Mouse (Mus musculus) E14TG2a.4 (cell line): ENCODE results near the gene 1110032A03Rik.

Experiments
- H3K27me3 ChIP-seq: 2 replicates; pipeline ENCODE4 v1.6.1; 2014; ENCODE audit warnings: low read length, control low read depth; ENCODE audit not compliant: insufficient read depth
- H3K36me3 ChIP-seq: 2 replicates; pipeline ENCODE4 v1.6.1; 2014; ENCODE audit warnings: low read length, control low read depth; ENCODE audit not compliant: insufficient read depth
- H3K4me1 ChIP-seq: replicated peaks from 2 replicates; pipeline ENCODE4 v1.6.1; 2014; ENCODE audit warnings: low read depth, low read length, control low read depth
- H3K4me3 ChIP-seq: replicated peaks from 2 replicates; pipeline ENCODE4 v1.5.1; 2014; ENCODE audit warnings: mild to moderate bottlenecking, low read length
- H3K9me3 ChIP-seq: 2 replicates; pipeline ENCODE4 v1.6.1; 2014; ENCODE audit warnings: low read length, control low read depth
- CTCF ChIP-seq: conservative IDR thresholded peaks from 2 replicates; pipeline ENCODE4 v1.5.1; 2014; ENCODE audit warnings: low read length
- NANOG ChIP-seq: IDR thresholded peaks from 2 replicates; pipeline ENCODE4 v1.6.1; 2014; ENCODE audit warnings: borderline replicate concordance, low read length, mixed read lengths
- POU5F1 ChIP-seq: IDR thresholded peaks from 2 replicates; pipeline ENCODE4 v1.6.1; 2014; ENCODE audit warnings: low read length, borderline replicate concordance

The 1110032A03Rik gene

DNA sequence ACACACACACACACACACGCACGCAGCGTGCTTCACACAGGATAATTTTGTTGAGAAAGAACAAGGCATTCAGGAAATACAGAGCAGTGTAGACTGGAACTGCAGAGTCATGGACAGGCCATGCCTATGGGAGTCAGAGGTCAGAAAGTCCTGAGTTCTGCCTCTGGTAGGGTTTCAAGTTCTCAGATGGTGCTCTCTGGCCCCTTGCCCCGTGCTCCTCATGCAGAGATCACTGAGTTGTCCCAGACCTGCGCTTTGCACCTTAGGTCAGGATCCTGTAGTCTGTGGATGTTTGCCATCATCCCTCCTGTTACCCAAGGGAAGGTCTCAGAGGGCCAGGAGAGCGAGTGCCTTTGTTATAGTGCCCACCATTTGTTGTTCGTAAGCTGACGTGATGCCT lies 21.5 kb upstream of the 1110032A03Rik start:
- Histone ChIP-seq H3K4me3 (no peak overlapping the region), H3K27me3 (no peaks in the 10 kb centered on the region), H3K36me3 (peaks cover 20% of the 10 kb centered on the region), H3K9me3 (no peaks in the 10 kb centered on the region), H3K4me1 (no peaks in the 10 kb centered on the region)
- TF ChIP-seq NANOG (no peak), POU5F1 (no peak), CTCF (no peak)

DNA sequence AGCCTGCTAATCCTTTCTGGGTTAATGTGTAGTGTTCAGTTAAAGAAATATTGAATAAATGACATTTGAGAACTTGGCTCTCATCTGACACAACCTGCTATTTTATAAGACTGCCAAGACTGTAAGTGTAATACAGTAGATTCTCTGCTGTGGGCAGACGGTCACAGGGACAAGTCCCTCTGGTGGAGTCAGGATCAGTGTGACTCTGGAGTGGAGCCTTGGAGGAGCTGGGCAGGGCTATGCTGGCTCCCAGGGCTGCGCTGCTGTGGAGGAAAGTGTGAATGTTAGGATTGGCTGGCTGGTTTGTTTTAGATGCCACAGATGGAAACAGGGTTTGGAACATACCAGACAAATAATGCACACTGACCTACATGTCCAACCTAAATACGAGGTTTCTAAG lies 19.9 kb upstream of the 1110032A03Rik start:
- TF ChIP-seq NANOG, result no peak
- TF ChIP-seq POU5F1, result no peak
- no peak for TF ChIP-seq CTCF
- Histone ChIP-seq H3K36me3 (peaks cover 25% of the 10 kb centered on the region), H3K9me3 (no peaks in the 10 kb centered on the region), H3K27me3 (no peaks in the 10 kb centered on the region), H3K4me1 (no peaks in the 10 kb centered on the region), H3K4me3 (no peak overlapping the region)

- H3K36me3 ChIP-seq, result peaks cover 49% of the 10 kb centered on the region
- TF ChIP-seq NANOG, result no peak
- peak; percentile 71 for TF ChIP-seq CTCF
- H3K27me3 ChIP-seq, result no peaks in the 10 kb centered on the region
- no peak overlapping the region for H3K4me3 ChIP-seq
- 0 out of 2 replicates have a peak, but pooled peaks cover 4% of the 10 kb centered on the region for H3K4me1 ChIP-seq
- H3K9me3 ChIP-seq, result no peaks in the 10 kb centered on the region
Measured at GRCm38 (mm10) chr9:50782155-50782554, 6.8 kb upstream of the 1110032A03Rik start.

DNA sequence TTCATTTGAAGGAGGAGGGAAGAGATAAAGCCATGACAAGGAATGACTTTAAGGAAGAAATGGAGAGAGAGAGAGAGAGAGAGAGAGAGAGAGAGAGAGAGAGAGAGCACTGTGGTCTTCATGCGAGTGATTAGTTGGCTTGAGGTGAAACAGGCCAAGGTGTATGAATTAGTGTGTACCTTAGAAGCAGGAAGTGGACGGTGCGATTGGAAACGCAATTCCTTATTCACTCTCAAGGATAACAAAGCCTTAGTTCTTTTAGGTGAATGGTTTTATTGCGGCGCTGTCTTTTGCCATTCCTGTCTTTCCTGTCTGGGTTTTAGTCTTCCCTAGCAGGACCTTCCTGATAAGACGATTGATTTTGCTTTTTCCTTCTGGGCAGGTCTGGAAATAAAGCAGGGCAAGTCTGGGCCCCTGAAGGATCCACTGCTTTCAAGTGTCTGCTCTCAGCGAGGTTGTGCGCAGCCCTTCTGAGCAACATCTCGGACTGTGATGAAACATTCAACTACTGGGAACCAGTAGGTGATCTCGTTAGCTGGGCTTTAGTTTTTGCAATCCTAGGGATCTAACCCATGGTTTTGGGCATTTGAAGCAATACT lies 941 bp upstream of the 1110032A03Rik start:
- no peak for TF ChIP-seq POU5F1
- no peak for TF ChIP-seq NANOG
- no peak for TF ChIP-seq CTCF
- H3K9me3 ChIP-seq, result no peaks in the 10 kb centered on the region
- peaks cover 28% of the 10 kb centered on the region for H3K36me3 ChIP-seq
- H3K27me3 ChIP-seq, result peaks cover 11% of the 10 kb centered on the region
- H3K4me3 ChIP-seq, result peak overlapping the region; percentile 92
- H3K4me1 ChIP-seq, result peaks cover 16% of the 10 kb centered on the region

DNA sequence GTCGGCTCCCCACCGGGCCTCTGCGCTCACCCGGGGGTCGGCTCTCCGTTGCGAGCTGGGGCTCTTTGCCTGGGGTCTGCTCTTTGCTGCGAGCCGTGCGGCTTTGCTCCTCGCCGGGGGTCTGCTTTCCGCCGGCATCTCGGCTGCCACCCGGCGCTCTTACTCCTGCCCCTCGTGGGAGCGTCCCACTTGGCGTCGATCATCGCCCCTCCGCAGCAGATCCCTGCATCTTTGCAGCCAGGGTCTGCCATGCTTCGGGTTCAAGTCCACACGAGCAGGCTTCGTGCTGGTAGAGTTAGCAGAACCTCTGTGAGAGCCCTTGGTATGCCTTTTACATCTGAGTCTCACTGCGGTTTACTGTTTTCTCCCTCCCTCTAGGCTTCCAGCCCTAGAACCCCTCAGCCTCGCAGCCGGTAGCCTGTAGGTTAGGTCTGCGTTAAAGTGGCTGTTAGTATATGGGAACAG lies 374 bp upstream of the 1110032A03Rik start:
- Histone ChIP-seq H3K9me3 (no peaks in the 10 kb centered on the region), H3K27me3 (peaks cover 11% of the 10 kb centered on the region), H3K4me1 (peaks cover 16% of the 10 kb centered on the region), H3K36me3 (peaks cover 32% of the 10 kb centered on the region), H3K4me3 (peak overlapping the region; percentile 92)
- TF ChIP-seq CTCF (no peak), POU5F1 (no peak), NANOG (no peak)

DNA sequence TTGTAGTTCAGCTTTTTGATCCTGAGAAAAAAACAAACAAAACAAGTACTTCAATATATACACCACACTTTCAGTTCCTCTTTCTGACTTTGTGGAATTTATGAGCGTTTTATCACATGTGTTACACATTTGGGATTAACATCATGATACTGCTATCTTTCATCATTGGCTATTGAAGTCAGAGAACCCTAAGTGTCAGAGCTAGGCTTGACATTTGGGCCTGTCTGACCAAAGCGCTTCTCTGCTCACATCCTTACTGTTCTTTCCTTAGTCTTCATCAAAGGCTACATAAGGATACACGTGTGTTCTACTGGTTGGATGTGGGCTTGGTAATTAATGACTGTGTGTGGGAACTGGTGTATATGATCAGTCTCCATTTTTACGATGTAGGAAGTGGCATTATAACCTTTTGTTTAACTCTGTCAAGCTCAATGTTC lies 1.3 kb downstream of the 1110032A03Rik start:
- TF ChIP-seq POU5F1 (no peak), CTCF (no peak), NANOG (no peak)
- Histone ChIP-seq H3K36me3 (peaks cover 31% of the 10 kb centered on the region), H3K4me3 (no peak overlapping the region), H3K9me3 (no peaks in the 10 kb centered on the region), H3K27me3 (peaks cover 11% of the 10 kb centered on the region), H3K4me1 (peaks cover 21% of the 10 kb centered on the region)

GRCm38 (mm10) chr9:50770011-50770410 lies 5.3 kb downstream of the 1110032A03Rik start:
- H3K4me3 ChIP-seq, result no peak overlapping the region
- peaks cover 28% of the 10 kb centered on the region for H3K36me3 ChIP-seq
- no peaks in the 10 kb centered on the region for H3K9me3 ChIP-seq
- no peak for TF ChIP-seq CTCF
- no peak for TF ChIP-seq NANOG
- TF ChIP-seq POU5F1, result no peak
- H3K4me1 ChIP-seq, result peaks cover 26% of the 10 kb centered on the region
- no peaks in the 10 kb centered on the region for H3K27me3 ChIP-seq

- peaks cover 20% of the 10 kb centered on the region for H3K4me1 ChIP-seq
Measured at GRCm38 (mm10) chr9:50768107-50769002, 7.0 kb downstream of the 1110032A03Rik start, which contains the start of gene Fdxacb1. TSS of gene Fdxacb1 (plus strand) at chr9:50768236.

More at GRCm38 (mm10) chr9:50768107-50769002, 7.0 kb downstream of the 1110032A03Rik start, which contains the start of gene Fdxacb1:
- TF ChIP-seq POU5F1 (no peak), CTCF (peak; percentile 56)
- Histone ChIP-seq H3K27me3 (no peaks in the 10 kb centered on the region), H3K9me3 (no peaks in the 10 kb centered on the region), H3K4me3 (peak within 1 kb of the TSS; percentile 89), H3K36me3 (peaks cover 28% of the 10 kb centered on the region)
